Mouse (Mus musculus) left cerebral cortex, postnatal 25 days (tissue): Measurements from ENCODE around the gene Ercc6. TPM values are rescaled to one million over a fixed set of nuclear protein-coding genes. Genes with fewer than 3 reads are reported as not detected.
A peak's percentile ranks its signal among the peaks of the same experiment; 100 is the strongest.

ENCODE experiments used
- DNase-seq, 2 experiments: peaks; one replicate each; pipeline ENCODE4 v3.0.0; 2022; ENCODE audit warnings: low spot score in 2 of 2, mixed read lengths in 1 of 2
- intact Hi-C: fragments of 180-260 bp; cut with DNase I; formaldehyde crosslinking; loops from one replicate; pipeline ENCODE4 v1.15.1; 2025
- total RNA-seq, 2 experiments: library from RNA; stranded (reverse); gene quantifications; 2 replicates each; pipeline ENCODE4 v1.2.3; 2021

The Ercc6 gene
- total RNA-seq, 2 experiments from 2014 or later, result 20.1 to 23.4 TPM

GRCm38 (mm10) chr14:32553198-32553903, 40.0 kb downstream of the Ercc6 start:
- no peak for DNase-seq
- intact Hi-C loops, result no loop called here

GRCm38 (mm10) chr14:32554860-32555526, 41.7 kb downstream of the Ercc6 start:
- no peak for DNase-seq
- intact Hi-C loops, result no loop called here

GRCm38 (mm10) chr14:32561428-32561827, 48.1 kb downstream of the Ercc6 start:
- intact Hi-C loops, result no loop called here
- DNase-seq, result no peak

- DNase-seq, result no peak
- intact Hi-C loops, result no loop called here
These were observed 50.3 kb downstream of the Ercc6 start for GRCm38 (mm10) chr14:32563661-32564060.

- no peak for DNase-seq
- intact Hi-C loops, result no loop called here
These were observed 59.2 kb downstream of the Ercc6 start for GRCm38 (mm10) chr14:32572519-32572918.

GRCm38 (mm10) chr14:32578420-32578819, 65.1 kb downstream of the Ercc6 start:
- intact Hi-C loops, result no loop called here
- DNase-seq, result no peak

GRCm38 (mm10) chr14:32583696-32584095, 70.4 kb downstream of the Ercc6 start:
- no peak for DNase-seq
- intact Hi-C loops, result no loop called here

- intact Hi-C loops, result loop anchor here (2.0 kb wide), 1 partner anchor 56 kb away; no protein-coding TSS in a partner anchor
- peak; percentile 73 to 76 for DNase-seq
These were observed 73.9 kb downstream of the Ercc6 start for GRCm38 (mm10) chr14:32587013-32587784.

GRCm38 (mm10) chr14:32590377-32590776, 77.1 kb downstream of the Ercc6 start:
- intact Hi-C loops, result no loop called here
- DNase-seq, result no peak

GRCm38 (mm10) chr14:32597232-32598231, 84.2 kb downstream of the Ercc6 start:
- DNase-seq, result peak; percentile 19 to 28
- intact Hi-C loops, result no loop called here

- no peak for DNase-seq
- intact Hi-C loops, result no loop called here
These were observed 85.3 kb downstream of the Ercc6 start for GRCm38 (mm10) chr14:32598437-32599219.

- intact Hi-C loops, result no loop called here
These were observed 86.1 kb downstream of the Ercc6 start, which contains the start of gene Prrxl1 for GRCm38 (mm10) chr14:32599290-32600041. Gene Prrxl1 (plus strand): TSS chr14:32599407.

GRCm38 (mm10) chr14:32600110-32600509, 86.8 kb downstream of the Ercc6 start:
- intact Hi-C loops, result no loop called here
- DNase-seq, result no peak

More at GRCm38 (mm10) chr14:32599290-32600041, 86.1 kb downstream of the Ercc6 start, which contains the start of gene Prrxl1:
- no peak for DNase-seq

- intact Hi-C loops, result no loop called here
- no peak for DNase-seq
These were observed 92.2 kb downstream of the Ercc6 start for GRCm38 (mm10) chr14:32605508-32605907.

GRCm38 (mm10) chr14:32606316-32606715, 93.0 kb downstream of the Ercc6 start:
- intact Hi-C loops, result no loop called here
- DNase-seq, result no peak

- DNase-seq, result peak; percentile 46
- intact Hi-C loops, result no loop called here
These were observed 96.1 kb downstream of the Ercc6 start for GRCm38 (mm10) chr14:32609392-32609791.

GRCm38 (mm10) chr14:32617253-32617652, 103.9 kb downstream of the Ercc6 start:
- intact Hi-C loops, result no loop called here
- no peak for DNase-seq

- no peak for DNase-seq
- intact Hi-C loops, result no loop called here
These were observed 110.9 kb downstream of the Ercc6 start for GRCm38 (mm10) chr14:32624245-32624644.
